15 mouse cellular contexts compared by ENCODE assay signal in genomic region chr5:54059998-54060397, GRCm38 (mm10).
DNase-seq lines count a peak whose midpoint lies in the region; ATAC-seq and TF ChIP-seq lines count a peak whose summit lies in the region.
"Had no signal": no experiment of that assay in that cellular context is flagged by ENCODE, and none has a peak within 500 bp of the region (broad histone marks: within the 10 kb centered on the region; RNA-seq: fewer than 3 reads in every experiment).

No protein-coding gene starts in this region.

- ATAC-seq in liver, postnatal 0 days, result no peak
- ATAC-seq in inflammation-experienced regulatory T-cells, adult 6 months, result peak; percentile 50
- ATAC-seq in stomach, postnatal 0 days (ENCODE audit: low FRiP score, low TSS enrichment), result peak; percentile 89
- ATAC-seq: midbrain, embryonic 16.5 days had no signal

- WGBS in liver, postnatal 0 days (ENCODE audit: insufficient replicate concordance), result 57% methylated on average over 6 of the region's 6 CpGs
- 74% methylated on average over 6 of the region's 6 CpGs for WGBS in stomach, postnatal 0 days

- no peaks in the 10 kb centered on the region for H3K27me3 ChIP-seq in liver, postnatal 0 days (ENCODE audit: insufficient read depth, low read length)
- no peaks in the 10 kb centered on the region for H3K27me3 ChIP-seq in stomach, postnatal 0 days (ENCODE audit: control insufficient read depth, insufficient read depth, low read length)
- H3K27me3 ChIP-seq: embryonic facial prominence, embryonic 15.5 days; hindbrain, embryonic 15.5 days had no signal

- 0 out of 2 replicates have a peak, but pooled peaks cover 3% of the 10 kb centered on the region for H3K36me3 ChIP-seq in liver, postnatal 0 days (replicated peaks; ENCODE audit: insufficient read depth, low read length)
- H3K36me3 ChIP-seq in stomach, postnatal 0 days (ENCODE audit: control insufficient read depth, insufficient read depth, low read length), result no peaks in the 10 kb centered on the region; the same call in 1 of the 2 replicates
- H3K36me3 ChIP-seq: hindbrain, embryonic 15.5 days had no signal

- H3K4me1 ChIP-seq in liver, postnatal 0 days (ENCODE audit: insufficient read depth), result no peaks in the 10 kb centered on the region
- no peaks in the 10 kb centered on the region for H3K4me1 ChIP-seq in stomach, postnatal 0 days (replicated peaks; ENCODE audit: control insufficient read depth, insufficient read depth)
- H3K4me1 ChIP-seq: hindbrain, embryonic 15.5 days had no signal

- no peak overlapping the region for H3K27ac ChIP-seq in liver, postnatal 0 days (ENCODE audit: low read depth)
- H3K27ac ChIP-seq in stomach, postnatal 0 days (replicated peaks), result no peak overlapping the region
- H3K27ac ChIP-seq: embryonic facial prominence, embryonic 15.5 days; hindbrain, embryonic 15.5 days; left cerebral cortex, adult 2 months had no signal

- TF ChIP-seq CTCF in liver, postnatal 0 days (IDR thresholded peaks at IDR 0.05; ENCODE audit: low read depth), result no peak
- no peak for TF ChIP-seq CTCF in stomach, postnatal 0 days (IDR thresholded peaks at IDR 0.05; ENCODE audit: low read depth)

- no peak for TF ChIP-seq EP300 in liver, postnatal 0 days (IDR thresholded peaks at IDR 0.05; ENCODE audit: low read depth)
- TF ChIP-seq EP300 in stomach, postnatal 0 days (optimal IDR thresholded peaks at IDR 0.05), result no peak

- H3K4me3 ChIP-seq in liver, postnatal 0 days (ENCODE audit: low read depth, low read length), result no peak overlapping the region
- no peak overlapping the region for H3K4me3 ChIP-seq in stomach, postnatal 0 days (ENCODE audit: low read depth, low read length)
- H3K4me3 ChIP-seq: embryonic facial prominence, embryonic 15.5 days; hindbrain, embryonic 15.5 days; left cerebral cortex, adult 2 months had no signal

- no peak overlapping the region for H3K4me2 ChIP-seq in liver, postnatal 0 days (ENCODE audit: low read depth, low read length)
- H3K4me2 ChIP-seq in stomach, postnatal 0 days (replicated peaks; ENCODE audit: low read depth), result no peak overlapping the region
- H3K4me2 ChIP-seq: embryonic facial prominence, embryonic 15.5 days; heart, embryonic 11.5 days; hindbrain, embryonic 15.5 days had no signal

- no peaks in the 10 kb centered on the region for H3K9me3 ChIP-seq in liver, postnatal 0 days (ENCODE audit: low read length)
- no peaks in the 10 kb centered on the region for H3K9me3 ChIP-seq in stomach, postnatal 0 days (ENCODE audit: control insufficient read depth, low read length)
- H3K9me3 ChIP-seq: embryonic facial prominence, embryonic 15.5 days; hindbrain, embryonic 15.5 days had no signal

- DNase-seq in liver (peak; percentile 21), adipocyte (ENCODE audit: low spot score) (no peak)
- no peak for DNase-seq in liver, postnatal 0 days
- DNase-seq in c-Kit-positive CD71-positive TER-119-positive erythroid progenitor cells, embryonic 14.5 days (ENCODE audit: low spot score), result peak; percentile 45
- DNase-seq in stomach, postnatal 0 days (ENCODE audit: low spot score), result peak; percentile 26
- DNase-seq in right cerebral cortex, postnatal 4 days, result no peak
- DNase-seq in adrenal gland, adult 8-10 months, result no peak
- DNase-seq: kidney, postnatal 10 days; lung, adult 2 months had no signal

- no peak overlapping the region for H3K9ac ChIP-seq in liver, postnatal 0 days (replicated peaks)
- H3K9ac ChIP-seq in stomach, postnatal 0 days (ENCODE audit: low read length), result no peak overlapping the region
- H3K9ac ChIP-seq: embryonic facial prominence, embryonic 15.5 days; hindbrain, embryonic 15.5 days had no signal

Comparison
In these comparisons a context has a peak if more than half of its experiments do, and no peak if none do; other contexts are left out.
1. DNase-seq: peak in liver (single experiment), c-Kit-positive CD71-positive TER-119-positive erythroid progenitor cells, embryonic 14.5 days (single experiment) and stomach, postnatal 0 days (single experiment); none in liver, postnatal 0 days (single experiment), adipocyte (single experiment), right cerebral cortex, postnatal 4 days (single experiment) and adrenal gland, adult 8-10 months (single experiment).